Mouse (Mus musculus) gastrocnemius, postnatal 10 days (tissue): Measurements from ENCODE around the gene Gm13272. TPM values are rescaled to one million over a fixed set of nuclear protein-coding genes. Genes with fewer than 3 reads are reported as not detected.
"Not testable (repeated sequence)": the region's sequence is repeated elsewhere in the genome, so short reads cannot be mapped to it uniquely, and the experiment has no call there.

Experiments used
- DNase-seq: peaks from one replicate; pipeline ENCODE4 v3.0.0; 2021; ENCODE audit warnings: mixed read lengths
- long read RNA-seq, 2 experiments: library from polyadenylated mRNA; stranded (forward); transcript quantifications; one replicate each; pipeline ENCODE4 v2.0.0; 2021
- total RNA-seq, 2 experiments: library from RNA; stranded (reverse); gene quantifications; 2 replicates each; pipeline ENCODE4 v1.2.3; 2021

Gm13272 gene
- not detected for total RNA-seq
- long read RNA-seq, experiment 1 = 0 reads
- long read RNA-seq, experiment 2 = 0 reads

- not testable (repeated sequence) for DNase-seq
These were observed at the start of gene Gm13272 for GRCm38 (mm10) chr4:88779550-88779949. Gene Gm13272, plus strand, starts transcription at chr4:88779850.

GRCm38 (mm10) chr4:88738480-88738879 is 41.2 kb upstream of the Gm13272 start:
- DNase-seq = peak; percentile 77

GRCm38 (mm10) chr4:88739036-88739435 is 40.6 kb upstream of the Gm13272 start:
- no peak for DNase-seq

- no peak for DNase-seq
These were observed 38.2 kb upstream of the Gm13272 start for GRCm38 (mm10) chr4:88741426-88741825.

- no peak for DNase-seq
These were observed 36.8 kb upstream of the Gm13272 start for GRCm38 (mm10) chr4:88742771-88743371.

- DNase-seq = no peak
These were observed 35.4 kb upstream of the Gm13272 start for GRCm38 (mm10) chr4:88744207-88744606.

GRCm38 (mm10) chr4:88749926-88750325 is 29.7 kb upstream of the Gm13272 start:
- DNase-seq = no peak

GRCm38 (mm10) chr4:88754818-88755340 is 24.8 kb upstream of the Gm13272 start, which contains the start of gene Gm13271:
Gene Gm13271, plus strand, starts transcription at chr4:88754868.
- DNase-seq = peak; percentile 62

GRCm38 (mm10) chr4:88756581-88757513 is 22.8 kb upstream of the Gm13272 start:
- not testable (repeated sequence) for DNase-seq

- DNase-seq = peak; percentile 79
These were observed 22.0 kb upstream of the Gm13272 start for GRCm38 (mm10) chr4:88757628-88758031.

GRCm38 (mm10) chr4:88758751-88759150 is 20.9 kb upstream of the Gm13272 start:
- DNase-seq = not testable (repeated sequence)

GRCm38 (mm10) chr4:88759610-88760268 is 19.9 kb upstream of the Gm13272 start, which contains the start of gene Gm13283:
Gene Gm13283, plus strand, starts transcription at chr4:88760119.
- peak; percentile 35 for DNase-seq

- peak; percentile 59 for DNase-seq
These were observed 19.2 kb upstream of the Gm13272 start for GRCm38 (mm10) chr4:88760431-88760830.

GRCm38 (mm10) chr4:88761776-88762175 is 17.9 kb upstream of the Gm13272 start:
- peak; percentile 64 for DNase-seq

- DNase-seq = not testable (repeated sequence)
These were observed 17.3 kb upstream of the Gm13272 start for GRCm38 (mm10) chr4:88762341-88762740.

GRCm38 (mm10) chr4:88763384-88764018 is 16.1 kb upstream of the Gm13272 start:
- DNase-seq = not testable (repeated sequence)

GRCm38 (mm10) chr4:88773534-88773933 is 6.1 kb upstream of the Gm13272 start, which contains the start of gene Gm13290:
Gene Gm13290, plus strand, starts transcription at chr4:88773834.
- not testable (repeated sequence) for DNase-seq

- DNase-seq = not testable (repeated sequence)
These were observed 3.0 kb upstream of the Gm13272 start, which contains the start of gene Gm13289 for GRCm38 (mm10) chr4:88776622-88777021. Gene Gm13289, plus strand, starts transcription at chr4:88776922.

GRCm38 (mm10) chr4:88780320-88780719 is 670 bp downstream of the Gm13272 start:
- peak; percentile 3 for DNase-seq

- DNase-seq = not testable (repeated sequence)
These were observed 2.2 kb downstream of the Gm13272 start, which contains the start of gene Ifnz for GRCm38 (mm10) chr4:88781831-88782230. Gene Ifnz, plus strand, starts transcription at chr4:88782131.

- not testable (repeated sequence) for DNase-seq
These were observed 2.7 kb downstream of the Gm13272 start for GRCm38 (mm10) chr4:88782335-88782734.
